Mouse (Mus musculus): Measurements from ENCODE around the gene Mael. TPM values are rescaled to one million over a fixed set of nuclear protein-coding genes. Genes with fewer than 3 reads are reported as not detected.

Mael gene
- polyA plus RNA-seq, 1 experiment: not detected

DNA sequence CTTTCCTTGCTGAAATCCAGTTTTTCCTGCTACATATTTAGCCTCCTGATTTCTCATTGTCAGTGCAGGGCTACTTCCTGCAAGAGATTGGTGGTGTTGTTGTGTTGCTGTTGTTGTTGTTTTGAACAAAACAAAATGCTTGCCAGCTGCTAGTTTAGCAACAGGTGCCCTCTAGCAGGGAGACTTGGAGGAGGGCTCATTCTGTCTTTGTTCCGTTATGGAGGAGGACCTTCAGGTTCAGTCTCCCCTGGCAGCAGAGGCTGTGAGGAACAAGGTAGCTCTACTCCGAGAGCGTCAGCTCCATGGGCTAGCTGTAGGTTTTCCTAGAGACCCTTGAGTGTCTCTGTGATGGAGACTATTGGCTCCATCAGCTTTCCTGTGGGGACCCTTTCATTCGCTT lies 18.4 kb upstream of the Mael start:
- Histone ChIP-seq H3K4me1 (ENCODE audit: control insufficient read depth, insufficient read depth, insufficient read length, low read length) (no peaks in the 10 kb centered on the region), H3K36me3 (ENCODE audit: control insufficient read depth, insufficient read depth, low read length) (no peaks in the 10 kb centered on the region), H3K27me3 (ENCODE audit: control insufficient read depth, insufficient read depth, low read length) (peaks cover 23% of the 10 kb centered on the region), H3K4me3 (ENCODE audit: low read depth, low read length) (no peak overlapping the region), H3K27ac (ENCODE audit: insufficient read depth, low read depth, low read length) (no peak overlapping the region)
- whole genome bisulfite sequencing: 74% methylated on average over 4 of the region's 4 CpGs
- TF ChIP-seq CTCF (IDR thresholded peaks at IDR 0.05; ENCODE audit: extremely low read depth, insufficient read length, insufficient replicate concordance, low read depth, low read length): no peak
- TF ChIP-seq POLR2A (IDR thresholded peaks at IDR 0.05; ENCODE audit: low read depth, low read length): no peak

DNA sequence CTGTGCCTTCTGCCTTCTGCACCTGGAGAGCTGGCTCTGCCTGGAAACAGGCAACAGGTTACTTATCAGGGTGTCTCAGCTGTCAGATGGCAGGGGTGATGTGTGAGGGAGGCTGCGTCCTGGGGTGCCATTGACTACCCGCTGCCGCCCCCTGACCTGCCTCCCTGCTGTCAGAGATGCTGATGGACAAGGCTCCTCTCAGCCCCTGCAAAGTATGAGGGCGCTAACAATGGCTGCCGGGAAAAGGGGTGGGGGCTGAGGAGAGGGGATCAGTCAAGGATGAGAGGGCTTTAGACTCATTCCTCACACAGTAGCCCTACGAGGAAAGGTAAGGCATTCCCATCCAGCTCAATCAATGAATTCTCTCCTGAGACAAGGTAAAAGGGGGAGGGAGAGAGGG lies 17.8 kb upstream of the Mael start:
- no peaks in the 10 kb centered on the region for H3K4me1 ChIP-seq (ENCODE audit: control insufficient read depth, insufficient read depth, insufficient read length, low read length)
- peaks cover 23% of the 10 kb centered on the region for H3K27me3 ChIP-seq (ENCODE audit: control insufficient read depth, insufficient read depth, low read length)
- H3K36me3 ChIP-seq (ENCODE audit: control insufficient read depth, insufficient read depth, low read length): no peaks in the 10 kb centered on the region
- TF ChIP-seq CTCF (IDR thresholded peaks at IDR 0.05; ENCODE audit: extremely low read depth, insufficient read length, insufficient replicate concordance, low read depth, low read length): no peak
- no peak for TF ChIP-seq POLR2A (IDR thresholded peaks at IDR 0.05; ENCODE audit: low read depth, low read length)
- H3K27ac ChIP-seq (ENCODE audit: insufficient read depth, low read depth, low read length): no peak overlapping the region
- no peak overlapping the region for H3K4me3 ChIP-seq (ENCODE audit: low read depth, low read length)
- WGBS: 18% methylated on average over 6 of the region's 6 CpGs

DNA sequence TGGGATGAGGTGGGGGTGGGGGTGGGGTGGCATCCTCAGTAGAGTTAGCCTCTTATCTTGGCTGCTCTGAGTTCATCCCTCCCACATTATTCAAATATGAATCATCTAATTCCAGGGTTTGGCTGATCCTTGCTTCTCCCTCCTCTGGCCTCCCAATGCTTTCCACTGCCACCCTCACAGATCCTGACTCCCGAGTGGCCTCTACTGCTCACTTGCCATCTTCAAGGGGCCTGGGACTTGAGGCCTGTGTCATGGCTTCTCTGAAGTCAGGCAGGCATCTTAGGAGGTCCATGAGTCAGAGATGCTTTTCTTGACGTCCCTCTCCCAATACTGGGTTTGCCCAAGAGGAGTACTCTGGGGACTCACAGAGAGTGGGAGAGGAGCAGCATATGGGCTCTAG lies 17.1 kb upstream of the Mael start:
- H3K27me3 ChIP-seq (ENCODE audit: control insufficient read depth, insufficient read depth, low read length): peaks cover 23% of the 10 kb centered on the region
- no peak for TF ChIP-seq CTCF (IDR thresholded peaks at IDR 0.05; ENCODE audit: extremely low read depth, insufficient read length, insufficient replicate concordance, low read depth, low read length)
- TF ChIP-seq POLR2A (IDR thresholded peaks at IDR 0.05; ENCODE audit: low read depth, low read length): no peak
- 58% methylated on average over 2 of the region's 2 CpGs for WGBS
- no peaks in the 10 kb centered on the region for H3K36me3 ChIP-seq (ENCODE audit: control insufficient read depth, insufficient read depth, low read length)
- no peak overlapping the region for H3K27ac ChIP-seq (ENCODE audit: insufficient read depth, low read depth, low read length)
- no peaks in the 10 kb centered on the region for H3K4me1 ChIP-seq (ENCODE audit: control insufficient read depth, insufficient read depth, insufficient read length, low read length)
- no peak overlapping the region for H3K4me3 ChIP-seq (ENCODE audit: low read depth, low read length)

DNA sequence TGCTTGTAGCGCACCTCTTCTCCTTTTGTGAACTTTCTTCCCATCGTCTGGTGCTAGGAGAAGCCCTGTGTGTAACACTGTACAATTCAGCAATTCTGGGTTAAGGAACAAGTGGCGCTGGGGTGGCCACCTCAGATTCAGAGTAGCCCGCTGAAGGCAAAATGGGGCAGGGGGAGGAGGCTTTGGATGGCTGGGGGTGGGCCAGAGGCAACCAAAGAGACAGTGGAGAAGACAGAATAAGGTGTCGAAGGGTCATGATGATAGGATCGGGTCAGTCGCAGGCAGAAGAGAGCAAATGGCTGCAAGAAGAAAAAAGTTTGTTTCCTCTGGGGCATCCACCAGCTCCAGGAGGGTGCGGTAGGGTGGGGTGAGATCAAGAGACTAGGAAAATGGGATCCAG lies 16.5 kb upstream of the Mael start:
- Histone ChIP-seq H3K27me3 (ENCODE audit: control insufficient read depth, insufficient read depth, low read length) (peaks cover 23% of the 10 kb centered on the region), H3K4me3 (ENCODE audit: low read depth, low read length) (no peak overlapping the region), H3K27ac (ENCODE audit: insufficient read depth, low read depth, low read length) (no peak overlapping the region), H3K4me1 (ENCODE audit: control insufficient read depth, insufficient read depth, insufficient read length, low read length) (no peaks in the 10 kb centered on the region), H3K36me3 (ENCODE audit: control insufficient read depth, insufficient read depth, low read length) (no peaks in the 10 kb centered on the region)
- 60% methylated on average over 8 of the region's 8 CpGs for WGBS
- TF ChIP-seq CTCF (IDR thresholded peaks at IDR 0.05; ENCODE audit: extremely low read depth, insufficient read length, insufficient replicate concordance, low read depth, low read length) (no peak), POLR2A (IDR thresholded peaks at IDR 0.05; ENCODE audit: low read depth, low read length) (no peak)

DNA sequence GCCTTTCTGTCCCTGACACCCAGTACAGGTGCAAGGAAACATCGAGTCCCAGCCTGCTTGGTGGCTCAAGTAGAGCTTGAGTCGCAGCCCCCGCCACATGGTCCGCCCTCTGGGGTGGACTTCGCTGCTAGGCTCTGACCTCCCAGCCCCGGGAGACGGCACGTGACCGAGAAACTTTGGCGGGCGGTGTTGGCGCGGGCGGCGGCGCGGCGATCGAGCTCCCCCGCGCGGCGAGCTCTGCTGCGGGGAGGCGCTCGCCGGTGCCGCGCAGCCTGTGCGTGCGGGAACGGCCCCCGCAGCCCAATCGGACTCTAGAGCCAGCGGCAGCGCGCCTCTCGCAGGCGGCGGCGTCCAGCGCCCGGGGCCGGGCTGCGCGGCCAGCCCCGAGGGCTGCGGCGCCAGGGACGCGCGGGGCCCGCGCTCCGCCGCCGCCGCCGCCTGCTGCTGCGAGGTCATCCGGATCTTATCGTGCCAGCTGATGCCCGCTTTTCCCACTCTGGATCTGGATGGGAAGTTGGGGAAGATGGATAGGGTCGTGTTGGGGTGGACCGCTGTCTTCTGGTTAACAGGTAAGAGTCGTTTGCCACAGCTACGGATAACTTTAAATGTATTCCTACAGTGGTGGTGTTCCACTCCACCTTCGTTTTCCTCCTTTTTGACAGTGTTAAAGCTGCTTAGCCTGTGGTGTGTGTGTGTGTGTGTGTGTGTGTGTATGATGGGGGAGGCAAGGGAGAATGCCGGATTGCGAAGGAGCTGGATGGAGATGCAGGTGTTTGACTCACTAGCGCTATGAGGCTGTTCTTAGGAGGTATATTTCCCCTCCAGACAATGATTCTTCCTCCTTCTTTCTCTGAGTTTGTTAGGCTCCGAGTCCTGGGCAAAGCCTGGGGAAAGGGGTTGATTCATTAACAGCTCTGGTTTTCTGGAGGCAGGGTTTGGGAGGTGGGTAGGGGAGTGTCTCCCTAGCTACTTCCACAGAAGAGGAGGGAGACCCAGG lies 15.6 kb upstream of the Mael start, which contains the start of gene Ildr2:
TSS of gene Ildr2 (plus strand) at position 242 of the 997 bp plus-strand sequence.
- Histone ChIP-seq H3K27me3 (ENCODE audit: control insufficient read depth, insufficient read depth, low read length) (peaks cover 23% of the 10 kb centered on the region), H3K36me3 (ENCODE audit: control insufficient read depth, insufficient read depth, low read length) (no peaks in the 10 kb centered on the region), H3K4me1 (ENCODE audit: control insufficient read depth, insufficient read depth, insufficient read length, low read length) (no peaks in the 10 kb centered on the region), H3K27ac (ENCODE audit: insufficient read depth, low read depth, low read length) (no peak within 1 kb of the TSS), H3K4me3 (ENCODE audit: low read depth, low read length) (peak within 1 kb of the TSS; percentile 50)
- 1% methylated on average over 72 of the region's 72 CpGs for WGBS
- TF ChIP-seq POLR2A (IDR thresholded peaks at IDR 0.05; ENCODE audit: low read depth, low read length) (no peak), CTCF (IDR thresholded peaks at IDR 0.05; ENCODE audit: extremely low read depth, insufficient read length, insufficient replicate concordance, low read depth, low read length) (no peak)

DNA sequence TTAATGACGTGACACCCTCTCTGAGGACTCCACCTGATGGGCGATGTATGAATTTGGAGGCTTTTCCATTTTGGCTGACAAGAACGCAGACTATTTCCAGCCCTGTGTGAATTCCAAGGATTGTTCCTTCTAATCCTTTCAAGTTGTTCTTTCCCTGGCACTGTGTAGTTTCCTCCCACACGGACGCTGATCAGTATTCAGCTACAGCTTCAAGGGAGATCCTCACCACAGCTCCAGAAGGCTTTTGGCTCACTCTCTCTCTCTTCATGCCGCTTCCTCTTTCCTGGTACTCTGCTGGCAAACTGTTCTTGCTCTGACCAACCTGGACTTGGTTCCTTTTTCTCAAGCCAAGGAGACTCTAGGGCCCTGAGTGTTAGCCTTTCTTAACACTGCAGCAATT lies 5.7 kb upstream of the Mael start:
- TF ChIP-seq POLR2A (IDR thresholded peaks at IDR 0.05; ENCODE audit: low read depth, low read length) (no peak), CTCF (IDR thresholded peaks at IDR 0.05; ENCODE audit: extremely low read depth, insufficient read length, insufficient replicate concordance, low read depth, low read length) (no peak)
- Histone ChIP-seq H3K4me3 (ENCODE audit: low read depth, low read length) (no peak overlapping the region), H3K27me3 (ENCODE audit: control insufficient read depth, insufficient read depth, low read length) (no peaks in the 10 kb centered on the region), H3K27ac (ENCODE audit: insufficient read depth, low read depth, low read length) (no peak overlapping the region), H3K36me3 (ENCODE audit: control insufficient read depth, insufficient read depth, low read length) (no peaks in the 10 kb centered on the region), H3K4me1 (ENCODE audit: control insufficient read depth, insufficient read depth, insufficient read length, low read length) (no peaks in the 10 kb centered on the region)
- WGBS: 68% methylated on average over 6 of the region's 6 CpGs

DNA sequence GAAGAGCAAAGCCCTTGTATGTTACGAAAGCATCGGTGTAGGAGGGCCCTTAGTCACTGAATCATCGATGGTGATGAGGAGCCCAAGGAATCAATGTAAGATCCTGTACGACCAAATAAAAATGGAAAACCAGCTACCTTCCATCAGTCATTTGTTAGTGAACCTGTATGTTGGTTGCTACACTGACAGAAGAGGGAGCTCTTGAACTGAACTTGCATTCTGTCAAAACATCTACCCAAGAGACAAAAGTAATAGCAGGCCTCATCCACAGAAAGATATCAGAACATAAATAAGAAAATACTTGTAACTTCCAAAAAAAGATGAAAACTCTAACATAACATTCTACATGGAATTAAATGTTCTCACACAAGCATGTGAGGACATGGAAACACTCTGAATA lies 24.4 kb downstream of the Mael start:
- TF ChIP-seq POLR2A (IDR thresholded peaks at IDR 0.05; ENCODE audit: low read depth, low read length) (no peak), CTCF (IDR thresholded peaks at IDR 0.05; ENCODE audit: extremely low read depth, insufficient read length, insufficient replicate concordance, low read depth, low read length) (no peak)
- WGBS: 80% methylated on average over 4 of the region's 4 CpGs
- H3K36me3 ChIP-seq (ENCODE audit: control insufficient read depth, insufficient read depth, low read length): no peaks in the 10 kb centered on the region
- H3K4me1 ChIP-seq (ENCODE audit: control insufficient read depth, insufficient read depth, insufficient read length, low read length): no peaks in the 10 kb centered on the region
- no peaks in the 10 kb centered on the region for H3K27me3 ChIP-seq (ENCODE audit: control insufficient read depth, insufficient read depth, low read length)
- no peak overlapping the region for H3K27ac ChIP-seq (ENCODE audit: insufficient read depth, low read depth, low read length)
- H3K4me3 ChIP-seq (ENCODE audit: low read depth, low read length): no peak overlapping the region

Data from small intestine, adult 2 months (tissue).